Mouse (Mus musculus) cerebellum, adult 2 months (tissue): ENCODE measurements around the gene Clip4. TPM values are rescaled to one million over a fixed set of nuclear protein-coding genes. Genes with fewer than 3 reads are reported as not detected.

Experiments
- DNase-seq, 2 experiments: peaks; one replicate each; pipeline ENCODE4 v3.0.0; 2021
- H3K27ac ChIP-seq: fragments of 200-500 bp; 2 replicates; pipeline ENCODE4 v1.5.1; 2012; ENCODE audit warnings: low read length, control low read depth, inconsistent platforms; ENCODE audit not compliant: insufficient read depth
- H3K27me3 ChIP-seq: fragments of 200-500 bp; 2 replicates; pipeline ENCODE4 v1.6.1; 2012; ENCODE audit warnings: inconsistent platforms, mild to moderate bottlenecking, low read length, moderate library complexity; ENCODE audit not compliant: control insufficient read depth, insufficient read depth
- H3K4me1 ChIP-seq: fragments of 200-500 bp; 2 replicates; pipeline ENCODE4 v1.6.1; 2011; ENCODE audit warnings: low read length; ENCODE audit not compliant: control insufficient read depth, insufficient read depth
- H3K4me3 ChIP-seq: fragments of 200-500 bp; replicated peaks from 2 replicates; pipeline ENCODE3; 2011; ENCODE audit warnings: mild to moderate bottlenecking, low read depth, low read length, control low read depth; ENCODE audit not compliant: insufficient read depth
- CTCF ChIP-seq: fragments of 200-500 bp; IDR thresholded peaks from 2 replicates; pipeline ENCODE4 v1.5.1; 2011; ENCODE audit warnings: low read depth, mild to moderate bottlenecking, control low read depth, low read length, moderate library complexity, borderline replicate concordance; ENCODE audit not compliant: insufficient read depth
- POLR2A ChIP-seq: fragments of 200-500 bp; IDR thresholded peaks from 2 replicates; pipeline ENCODE4 v1.6.1; 2011; ENCODE audit warnings: low read length, control low read depth, borderline replicate concordance; ENCODE audit not compliant: insufficient read depth
- WGBS: fragments of 180-500 bp; shearing (Covaris S2); methylation state at CpG from one replicate; pipeline ENCODE4 v1.1.7; 2018; 5-methylcytosine and 5-hydroxymethylcytosine counted together
- polyA plus RNA-seq: library from polyadenylated mRNA; depleted of rRNA; stranded (reverse); fragments of >200 nt; gene quantifications from 2 replicates; pipeline ENCODE4 v1.2.3, GENCODE M21; 2012

The Clip4 gene
- polyA plus RNA-seq, 1 experiment: 42.9 TPM

DNA sequence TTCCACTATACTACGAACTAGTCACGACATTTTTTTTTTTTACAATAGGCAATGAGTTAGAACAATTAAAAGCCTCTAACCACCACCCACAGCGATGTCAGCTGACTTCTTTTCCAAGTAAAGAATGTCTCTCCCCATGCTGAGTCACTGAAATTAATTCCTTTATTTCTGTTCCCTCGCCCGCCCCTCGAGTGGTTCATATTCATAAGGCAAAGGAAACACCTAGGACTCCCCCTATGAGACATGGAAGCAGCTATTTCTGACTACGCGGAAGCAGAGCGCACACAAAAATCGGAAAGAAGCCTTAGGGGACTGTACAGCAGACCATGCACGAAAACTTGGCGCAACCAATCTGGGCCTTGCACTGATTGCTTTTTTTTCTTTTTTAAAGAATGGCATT, 100.6 kb downstream of the Clip4 start:
- no peak overlapping the region for H3K4me3 ChIP-seq
- TF ChIP-seq POLR2A (no peak), CTCF (no peak)
- peaks cover 1% of the 10 kb centered on the region; the same call in 1 of the 2 replicates for H3K27me3 ChIP-seq
- no peak for DNase-seq
- no peaks in the 10 kb centered on the region; the same call in 1 of the 2 replicates for H3K4me1 ChIP-seq
- WGBS: 51% methylated on average over 12 of the region's 12 CpGs
- no peak overlapping the region for H3K27ac ChIP-seq

GRCm38 (mm10) chr17:71869372-71870231, 101.3 kb downstream of the Clip4 start:
- 5% methylated on average over 60 of the region's 60 CpGs for WGBS
- peak overlapping the region; percentile 16 for H3K4me3 ChIP-seq
- no peak overlapping the region for H3K27ac ChIP-seq
- no peaks in the 10 kb centered on the region; the same call in 1 of the 2 replicates for H3K4me1 ChIP-seq
- no peak for DNase-seq
- TF ChIP-seq CTCF: no peak
- TF ChIP-seq POLR2A: no peak
- H3K27me3 ChIP-seq: peaks cover 1% of the 10 kb centered on the region; the same call in 1 of the 2 replicates

- Histone ChIP-seq H3K4me1 (no peaks in the 10 kb centered on the region; the same call in 1 of the 2 replicates), H3K27me3 (peaks cover 1% of the 10 kb centered on the region; the same call in 1 of the 2 replicates), H3K27ac (no peak overlapping the region), H3K4me3 (no peak overlapping the region)
- TF ChIP-seq POLR2A (no peak), CTCF (no peak)
- DNase-seq: no peak
- 88% methylated on average over 7 of the region's 8 CpGs for WGBS
Measured at GRCm38 (mm10) chr17:71870232-71870621, 102.0 kb downstream of the Clip4 start.

GRCm38 (mm10) chr17:71870641-71871040, 102.4 kb downstream of the Clip4 start:
- H3K4me3 ChIP-seq: no peak overlapping the region
- 92% methylated on average over 1 of the region's 1 CpGs for WGBS

GRCm38 (mm10) chr17:71871981-71872380, 103.7 kb downstream of the Clip4 start:
- WGBS: 72% methylated on average over 7 of the region's 7 CpGs
- no peak for DNase-seq
- no peak overlapping the region for H3K4me3 ChIP-seq
- peaks cover 1% of the 10 kb centered on the region; the same call in 1 of the 2 replicates for H3K27me3 ChIP-seq
- H3K27ac ChIP-seq: no peak overlapping the region
- H3K4me1 ChIP-seq: no peaks in the 10 kb centered on the region; the same call in 1 of the 2 replicates
- TF ChIP-seq POLR2A (no peak), CTCF (no peak)

More at GRCm38 (mm10) chr17:71870641-71871040, 102.4 kb downstream of the Clip4 start:
- no peak for TF ChIP-seq POLR2A
- no peak for TF ChIP-seq CTCF
- Histone ChIP-seq H3K27me3 (peaks cover 1% of the 10 kb centered on the region; the same call in 1 of the 2 replicates), H3K27ac (no peak overlapping the region), H3K4me1 (no peaks in the 10 kb centered on the region; the same call in 1 of the 2 replicates)
- no peak for DNase-seq

- TF ChIP-seq CTCF (peak; percentile 32; the same call in 1 of the 2 replicates), POLR2A (no peak)
- no peak for DNase-seq
- H3K4me3 ChIP-seq: no peak overlapping the region
- peaks cover 1% of the 10 kb centered on the region; the same call in 1 of the 2 replicates for H3K27me3 ChIP-seq
- no peaks in the 10 kb centered on the region; the same call in 1 of the 2 replicates for H3K4me1 ChIP-seq
- H3K27ac ChIP-seq: no peak overlapping the region
- WGBS: 68% methylated on average over 5 of the region's 5 CpGs
Measured at GRCm38 (mm10) chr17:71872976-71873375, 104.7 kb downstream of the Clip4 start.

DNA sequence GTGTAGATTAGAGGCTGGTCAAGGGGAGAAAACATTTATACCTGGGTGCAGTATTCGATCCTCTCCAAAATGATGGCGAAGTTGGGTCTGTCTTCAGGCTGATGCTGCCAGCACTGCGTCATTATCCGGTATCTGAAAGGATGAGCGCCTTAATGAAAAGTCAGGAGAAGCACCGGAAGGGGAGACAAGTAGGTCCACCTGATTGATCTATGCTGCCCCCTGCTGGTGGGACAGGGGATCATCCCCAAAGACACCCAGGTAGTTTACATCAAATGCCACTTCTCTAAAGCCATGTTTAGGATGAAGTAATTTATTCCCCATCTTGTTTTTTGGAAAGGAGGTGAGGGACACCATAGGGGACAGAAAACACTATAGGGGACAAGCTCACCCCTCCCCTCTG, 105.8 kb downstream of the Clip4 start:
- H3K4me1 ChIP-seq: no peaks in the 10 kb centered on the region; the same call in 1 of the 2 replicates
- peak; percentile 19 to 47 for DNase-seq
- H3K27me3 ChIP-seq: peaks cover 1% of the 10 kb centered on the region; the same call in 1 of the 2 replicates
- H3K4me3 ChIP-seq: no peak overlapping the region
- 30% methylated on average over 6 of the region's 6 CpGs for WGBS
- TF ChIP-seq POLR2A (no peak), CTCF (peak; percentile 76)
- no peak overlapping the region for H3K27ac ChIP-seq

DNA sequence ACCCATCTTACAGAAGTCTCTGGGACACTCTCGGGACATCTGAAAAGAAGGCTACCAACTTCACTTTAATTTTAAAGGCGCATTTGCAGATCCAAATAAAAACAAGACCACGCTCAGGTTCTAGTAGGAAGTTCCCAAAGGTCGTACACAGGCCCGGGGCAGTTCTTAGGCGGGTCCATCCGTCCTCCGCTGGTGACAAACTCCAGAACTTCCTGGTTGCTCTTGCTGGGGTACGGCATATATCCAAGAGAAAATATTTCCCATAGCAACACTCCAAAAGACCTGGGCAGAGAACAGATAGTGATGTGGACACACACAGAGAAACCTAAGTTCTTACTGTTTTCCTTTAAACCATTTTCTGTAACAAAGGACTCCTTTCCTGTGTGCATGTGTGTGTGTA, 106.5 kb downstream of the Clip4 start:
- 84% methylated on average over 9 of the region's 9 CpGs for whole genome bisulfite sequencing
- no peaks in the 10 kb centered on the region for H3K4me1 ChIP-seq
- no peak for TF ChIP-seq POLR2A
- no peak for DNase-seq
- H3K27ac ChIP-seq: no peak overlapping the region
- no peak overlapping the region for H3K4me3 ChIP-seq
- no peaks in the 10 kb centered on the region; the same call in 1 of the 2 replicates for H3K27me3 ChIP-seq
